Mouse (Mus musculus): Measurements from ENCODE around the gene Myl3. TPM values are rescaled to one million over a fixed set of nuclear protein-coding genes. Genes with fewer than 3 reads are reported as not detected.
A peak's percentile ranks its signal among the peaks of the same experiment; 100 is the strongest.

Myl3 gene
- 1 to 10 TPM in 1 of 2 experiments, under 1 TPM in 1; 0.87 to 1.1 TPM for total RNA-seq (2021)

DNA sequence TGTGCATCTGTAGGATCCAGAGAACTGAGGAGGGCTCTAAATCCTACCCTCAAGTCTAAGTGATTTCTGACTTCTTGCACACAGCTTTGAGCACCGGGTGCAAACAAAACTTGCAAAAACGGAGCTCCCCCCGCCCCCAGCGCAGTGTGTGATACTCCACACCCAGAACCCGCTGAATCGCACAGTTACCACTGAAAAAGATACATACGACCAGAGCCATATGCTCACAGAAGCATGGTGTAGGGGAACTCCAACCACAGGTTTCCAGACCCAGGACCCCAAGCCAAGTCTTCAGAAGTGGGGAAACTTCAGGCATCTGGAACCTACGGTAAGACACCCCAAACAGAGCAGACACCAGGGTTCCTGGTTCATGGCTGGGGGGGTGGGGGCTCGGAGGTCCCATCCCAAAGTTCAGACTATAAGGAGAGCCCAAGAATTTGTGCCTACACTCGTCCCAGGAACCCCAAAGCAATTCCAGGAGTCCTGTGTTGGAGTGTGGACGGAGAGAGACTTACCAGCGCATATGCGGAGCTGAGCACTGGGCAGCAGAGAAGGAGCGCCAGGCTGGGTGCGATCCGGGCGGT, at the start of gene Myl3:
Gene Myl3, plus strand, starts transcription at position 151 of the 584 bp plus-strand sequence.
- no peak for DNase-seq
- intact Hi-C loops (cut with DNase I) = no loop called here

GRCm38 (mm10) chr9:110695165-110695755, 46.4 kb upstream of the Myl3 start:
- intact Hi-C loops (cut with DNase I) = loop anchor here (5.0 kb wide), 1 partner anchor 58 kb away; no protein-coding TSS in a partner anchor
- DNase-seq = no peak

- no peak for DNase-seq
- intact Hi-C loops (cut with DNase I) = loop anchor here (5.0 kb wide), 1 partner anchor 59 kb away; no protein-coding TSS in a partner anchor
Measured at GRCm38 (mm10) chr9:110696427-110696826, 45.2 kb upstream of the Myl3 start.

DNA sequence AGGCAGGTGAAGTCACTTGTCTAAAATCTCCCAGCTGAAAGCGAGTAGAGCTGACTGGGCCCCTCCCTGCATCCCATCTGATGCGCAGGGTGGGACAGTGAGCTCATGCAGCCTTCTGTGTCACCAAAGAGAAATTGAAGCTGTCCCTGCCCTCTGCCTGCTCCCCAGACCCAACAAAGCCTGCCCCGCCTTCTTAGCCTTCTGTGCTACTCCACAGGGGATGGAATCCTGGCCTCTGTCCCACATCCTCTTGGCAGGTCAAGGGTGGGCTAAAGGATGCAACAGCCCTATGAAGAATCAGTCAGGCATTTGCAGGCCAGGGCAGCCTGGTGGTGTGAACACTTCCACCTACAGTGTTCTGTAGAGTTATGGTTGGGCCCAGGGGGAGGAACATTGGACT, 44.2 kb upstream of the Myl3 start:
- intact Hi-C loops (cut with DNase I) = loop anchor here (5.0 kb wide), 1 partner anchor 60 kb away; no protein-coding TSS in a partner anchor
- peak; percentile 61 for DNase-seq

GRCm38 (mm10) chr9:110699574-110699973, 42.1 kb upstream of the Myl3 start:
- intact Hi-C loops (cut with DNase I) = loop anchor here (5.0 kb wide), 1 partner anchor 62 kb away; no protein-coding TSS in a partner anchor
- no peak for DNase-seq

DNA sequence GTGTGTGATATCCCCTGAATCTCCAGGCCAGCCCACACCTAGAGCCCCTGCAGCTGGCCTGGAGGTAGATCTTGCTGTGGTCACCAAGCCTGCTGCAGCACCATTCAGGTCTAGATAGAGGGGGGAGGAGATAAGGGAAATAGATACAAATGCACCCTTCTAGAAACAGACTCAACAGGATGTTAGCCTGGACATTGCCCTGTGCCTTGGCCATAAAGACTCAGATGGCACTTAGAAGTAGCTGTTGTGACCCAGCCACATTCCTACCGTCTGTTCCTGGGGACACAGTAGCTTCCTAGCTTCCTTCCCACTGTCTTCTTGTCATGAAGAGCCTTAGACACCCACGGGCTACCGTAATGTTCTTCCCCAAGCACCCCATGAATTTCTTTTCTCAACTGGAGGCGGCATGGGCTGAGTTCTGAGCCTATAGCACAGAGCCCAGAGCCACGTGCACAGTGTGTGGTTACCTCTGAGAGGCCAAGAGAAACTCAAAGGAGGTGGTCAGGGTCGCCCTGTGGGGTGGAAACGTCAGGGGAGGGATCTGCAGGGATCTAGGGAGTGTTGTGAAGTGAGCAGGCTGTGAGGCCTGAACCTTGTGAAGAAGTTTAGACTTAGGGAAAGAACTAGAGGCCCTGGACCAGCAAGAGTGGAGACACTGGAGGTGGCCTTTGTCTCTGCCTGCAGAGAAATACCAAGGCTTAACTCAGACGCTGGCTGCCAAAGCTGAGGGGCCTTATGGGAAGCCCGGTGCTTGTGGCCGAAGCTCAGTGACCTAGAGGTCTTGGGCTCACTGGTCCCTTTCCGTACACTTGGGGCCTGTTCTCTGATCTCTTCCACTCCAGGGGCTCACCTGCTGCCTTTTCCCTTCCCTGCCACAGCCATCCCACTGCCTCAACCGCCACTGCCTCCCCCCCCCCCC, 40.3 kb upstream of the Myl3 start:
- intact Hi-C loops (cut with DNase I) = loop anchor here (10.0 kb wide), 1 partner anchor 257 kb away; no protein-coding TSS in a partner anchor

DNA sequence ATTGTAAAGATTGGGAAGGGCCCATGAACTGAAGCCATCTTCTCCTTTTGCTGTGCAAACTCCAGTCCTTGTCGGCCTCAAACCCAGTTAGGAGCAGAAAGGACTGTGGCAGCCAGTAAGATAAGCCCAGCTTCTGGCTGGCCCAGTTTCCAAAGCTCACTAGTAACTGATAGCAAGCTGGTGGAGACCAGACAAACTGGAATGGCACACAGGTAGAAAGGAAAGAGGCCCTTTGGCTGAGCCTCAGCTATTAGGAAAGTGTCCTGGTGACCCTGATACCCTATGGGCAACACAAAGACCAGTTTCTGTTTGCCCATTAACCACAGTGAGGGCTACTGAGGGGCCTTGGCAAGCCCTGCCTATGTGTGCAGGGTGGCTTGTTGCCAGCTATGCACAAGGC, 38.8 kb upstream of the Myl3 start:
- DNase-seq = no peak
- intact Hi-C loops (cut with DNase I) = loop anchor here (10.0 kb wide), 1 partner anchor 258 kb away; no protein-coding TSS in a partner anchor

More for the DNA sequence above, 40.3 kb upstream of the Myl3 start:
- DNase-seq = no peak

GRCm38 (mm10) chr9:110703951-110704350, 37.7 kb upstream of the Myl3 start:
- no peak for DNase-seq
- intact Hi-C loops (cut with DNase I) = loop anchor here (10.0 kb wide), 1 partner anchor 259 kb away; no protein-coding TSS in a partner anchor

DNA sequence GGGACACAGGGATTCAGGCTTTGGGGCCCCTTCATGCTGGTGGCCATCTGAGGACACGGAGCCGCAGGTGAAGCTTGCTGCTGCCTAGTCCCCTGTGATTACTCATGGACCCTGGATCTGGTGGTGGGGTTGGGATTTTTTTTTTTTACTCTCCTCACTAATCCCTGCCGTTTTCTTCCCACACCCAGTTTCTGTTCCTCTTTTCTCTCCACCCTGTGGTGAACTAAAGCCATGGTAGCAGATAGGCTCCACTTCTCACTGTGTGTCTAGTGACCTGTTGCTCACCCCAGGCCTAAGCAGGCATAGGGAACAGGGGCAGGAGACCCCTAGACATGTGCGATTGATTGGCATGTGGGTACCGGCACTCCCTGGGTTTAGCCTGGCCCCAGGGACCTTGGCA, 34.9 kb upstream of the Myl3 start:
- intact Hi-C loops (cut with DNase I) = loop anchor here (10.0 kb wide), 1 partner anchor 262 kb away; no protein-coding TSS in a partner anchor
- DNase-seq = no peak

DNA sequence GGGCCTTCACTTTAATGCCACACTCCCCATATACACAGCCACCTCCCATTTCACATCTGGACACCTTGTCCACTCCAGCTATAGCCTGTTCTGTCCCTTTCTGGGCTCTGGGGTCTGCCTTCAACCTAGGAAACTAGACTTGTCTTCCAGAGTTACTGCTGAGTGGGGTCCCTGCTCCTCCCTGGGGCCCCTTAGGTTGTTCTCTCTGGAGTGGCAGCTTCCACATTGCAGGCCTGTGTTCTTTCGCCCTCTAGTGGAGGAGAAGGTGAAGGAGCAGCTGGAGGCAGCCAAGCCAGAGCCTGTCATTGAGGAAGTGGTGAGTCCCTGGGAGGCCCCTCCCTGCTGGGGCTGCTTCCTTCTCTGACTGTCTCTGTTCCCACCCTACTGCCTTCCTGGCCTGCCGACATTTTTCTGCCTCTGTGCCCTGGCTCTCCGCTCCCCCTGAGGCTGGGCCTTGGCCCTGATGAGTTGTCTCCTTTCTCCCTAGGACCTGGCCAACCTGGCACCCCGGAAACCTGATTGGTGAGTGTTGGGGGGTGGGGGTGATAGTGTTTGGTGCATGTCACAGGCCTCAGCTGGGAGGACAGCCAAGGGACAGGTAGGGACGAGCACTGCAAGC, 31.9 kb upstream of the Myl3 start:
- DNase-seq = peak; percentile 68

GRCm38 (mm10) chr9:110711532-110711931, 30.1 kb upstream of the Myl3 start:
- no peak for DNase-seq
- intact Hi-C loops (cut with DNase I) = loop anchor here (10.0 kb wide), 1 partner anchor 243 kb away; the partner anchor contains the start of gene Lrrc2

More for the DNA sequence above, 31.9 kb upstream of the Myl3 start:
- intact Hi-C loops (cut with DNase I) = loop anchor here (10.0 kb wide), 2 partner anchors 245 to 265 kb away; partner anchors contain the start of gene Lrrc2

DNA sequence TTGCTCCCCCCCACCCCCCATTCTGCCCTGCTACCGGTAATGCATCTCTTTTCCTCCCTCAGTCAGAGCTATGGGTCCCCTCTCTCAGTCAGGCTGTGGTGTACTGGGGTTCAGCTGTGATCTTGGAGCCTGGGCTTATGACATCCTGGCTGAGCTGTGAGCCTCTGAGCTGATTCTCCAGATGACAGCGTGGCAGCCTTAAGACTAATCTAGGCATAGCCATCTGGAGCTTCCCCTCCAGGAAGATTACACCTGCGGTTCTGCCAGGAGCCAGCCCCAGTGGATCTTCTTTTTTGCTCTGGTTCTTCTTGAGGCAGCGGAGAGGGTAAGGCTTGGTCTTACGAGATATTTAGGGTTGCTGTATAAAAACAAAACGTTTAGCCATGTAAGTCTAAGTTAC, 29.7 kb upstream of the Myl3 start:
- DNase-seq = no peak

DNA sequence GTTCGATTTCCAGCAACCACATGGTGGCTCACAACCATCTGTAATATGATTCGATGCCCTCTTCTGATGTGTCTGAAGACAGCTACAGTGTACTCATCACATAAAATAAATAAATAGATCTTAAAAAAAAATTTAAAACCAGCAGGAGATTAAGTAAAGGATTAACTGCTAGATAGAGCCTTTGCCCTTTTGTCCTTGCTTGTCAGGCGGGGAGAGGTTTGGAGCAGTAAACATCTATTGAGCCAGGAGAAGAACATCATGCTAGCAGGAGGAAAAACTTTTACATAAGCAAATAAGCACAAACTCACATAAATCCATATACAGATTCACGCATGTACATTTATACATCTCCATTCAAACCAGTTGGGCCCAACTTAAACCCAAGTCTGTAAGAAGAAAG, 29.1 kb upstream of the Myl3 start:
- intact Hi-C loops (cut with DNase I) = loop anchor here (10.0 kb wide), 1 partner anchor 242 kb away; the partner anchor contains the start of gene Lrrc2
- no peak for DNase-seq

More for the DNA sequence above, 29.7 kb upstream of the Myl3 start:
- intact Hi-C loops (cut with DNase I) = loop anchor here (10.0 kb wide), 1 partner anchor 243 kb away; the partner anchor contains the start of gene Lrrc2

GRCm38 (mm10) chr9:110713389-110713788, 28.3 kb upstream of the Myl3 start:
- DNase-seq = no peak
- intact Hi-C loops (cut with DNase I) = loop anchor here (10.0 kb wide), 1 partner anchor 241 kb away; the partner anchor contains the start of gene Lrrc2

DNA sequence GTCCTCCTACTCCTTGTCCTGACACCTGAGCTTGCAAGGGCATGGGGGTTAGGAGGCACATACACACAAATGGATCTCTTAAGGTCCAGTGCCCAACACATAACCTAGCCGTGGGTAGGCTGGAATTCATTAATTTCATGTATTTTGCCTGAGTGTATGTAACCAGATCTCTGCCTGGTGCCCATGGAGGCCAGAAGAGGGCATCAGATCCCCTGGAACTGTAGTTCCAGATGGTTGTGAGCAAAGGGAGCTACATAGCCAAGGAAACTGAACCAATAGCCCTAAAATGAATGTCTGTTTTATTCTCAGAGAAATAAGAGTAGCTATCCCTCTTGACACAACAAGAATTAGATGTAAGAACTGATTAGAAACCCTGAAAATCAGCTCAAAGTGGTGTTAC, 26.2 kb upstream of the Myl3 start:
- intact Hi-C loops (cut with DNase I) = loop anchor here (10.0 kb wide), 1 partner anchor 239 kb away; the partner anchor contains the start of gene Lrrc2
- no peak for DNase-seq

DNA sequence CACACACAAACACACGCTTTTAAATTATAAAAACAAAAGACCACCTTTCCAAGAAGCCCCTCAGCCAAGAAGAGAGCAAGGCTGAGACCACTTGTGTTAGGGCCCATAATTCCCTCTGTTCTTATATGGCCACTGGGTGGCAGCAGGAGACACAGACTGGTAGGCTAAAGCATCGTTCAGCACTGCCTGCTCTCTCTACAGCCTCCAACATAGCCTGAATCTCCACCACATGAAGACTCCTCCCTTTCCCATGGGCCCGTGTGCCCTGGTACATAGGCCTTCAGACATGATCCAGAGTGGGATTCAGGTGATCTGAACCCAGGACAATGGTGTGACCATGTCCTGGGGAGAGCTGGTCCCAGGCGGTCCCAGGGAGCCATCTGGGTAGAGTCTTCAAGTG, 24.9 kb upstream of the Myl3 start:
- intact Hi-C loops (cut with DNase I) = loop anchor here (2.0 to 10.0 kb wide), 2 partner anchors 64 to 238 kb away; partner anchors contain the start of gene Lrrc2
- peak; percentile 74 for DNase-seq

- DNase-seq = no peak
- intact Hi-C loops (cut with DNase I) = loop anchor here (10.0 kb wide), 1 partner anchor 237 kb away; the partner anchor contains the start of gene Lrrc2
Measured at GRCm38 (mm10) chr9:110718071-110718470, 23.6 kb upstream of the Myl3 start.

DNA sequence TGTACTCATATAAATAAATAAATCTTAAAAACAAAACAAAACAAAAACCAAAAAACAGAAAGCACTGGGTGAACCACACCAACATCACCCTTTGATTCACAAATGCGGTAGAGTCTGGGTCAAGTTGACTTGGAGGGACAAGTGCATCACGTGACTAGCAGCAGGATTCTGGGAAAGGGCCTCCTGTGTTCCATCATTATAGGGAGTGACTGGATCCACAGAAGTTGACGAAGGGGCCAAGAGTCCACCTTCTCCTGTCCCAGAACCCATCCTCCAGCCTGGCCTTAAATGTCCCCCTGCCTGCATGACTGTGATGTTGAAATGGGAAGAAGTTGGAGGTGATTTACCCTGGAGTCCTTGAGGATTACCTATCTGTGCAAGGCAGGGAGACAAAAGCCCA, 22.9 kb upstream of the Myl3 start:
- intact Hi-C loops (cut with DNase I) = loop anchor here (10.0 kb wide), 1 partner anchor 236 kb away; the partner anchor contains the start of gene Lrrc2
- no peak for DNase-seq

- DNase-seq = no peak
- intact Hi-C loops (cut with DNase I) = loop anchor here (10.0 kb wide), 1 partner anchor 235 kb away; the partner anchor contains the start of gene Lrrc2
Measured at GRCm38 (mm10) chr9:110719977-110720376, 21.7 kb upstream of the Myl3 start.

DNA sequence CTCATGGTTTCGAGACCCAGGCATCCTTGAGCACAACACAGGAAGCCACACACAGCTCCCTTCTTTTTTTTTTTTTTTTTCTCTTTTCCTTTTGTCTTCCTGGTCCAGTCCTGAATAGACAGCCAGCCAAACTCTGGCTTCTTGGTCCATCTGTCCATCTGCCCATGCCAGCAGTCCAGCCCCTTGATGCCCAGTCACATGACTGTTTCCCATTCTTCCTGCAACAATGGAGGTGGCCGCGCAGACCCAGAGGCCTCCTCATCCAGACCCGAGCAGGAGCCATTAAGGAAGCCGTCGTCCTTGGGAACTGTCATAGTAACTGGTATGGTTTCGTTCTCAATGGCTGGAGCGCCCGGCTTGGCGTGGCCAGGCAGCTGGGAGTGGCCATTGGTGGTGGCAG, 19.6 kb upstream of the Myl3 start:
- intact Hi-C loops (cut with DNase I) = no loop called here
- DNase-seq = no peak

All from left cerebral cortex, postnatal 4 days (tissue).